ENCODE assay signal across 7 mouse cellular contexts in the genomic region with DNA sequence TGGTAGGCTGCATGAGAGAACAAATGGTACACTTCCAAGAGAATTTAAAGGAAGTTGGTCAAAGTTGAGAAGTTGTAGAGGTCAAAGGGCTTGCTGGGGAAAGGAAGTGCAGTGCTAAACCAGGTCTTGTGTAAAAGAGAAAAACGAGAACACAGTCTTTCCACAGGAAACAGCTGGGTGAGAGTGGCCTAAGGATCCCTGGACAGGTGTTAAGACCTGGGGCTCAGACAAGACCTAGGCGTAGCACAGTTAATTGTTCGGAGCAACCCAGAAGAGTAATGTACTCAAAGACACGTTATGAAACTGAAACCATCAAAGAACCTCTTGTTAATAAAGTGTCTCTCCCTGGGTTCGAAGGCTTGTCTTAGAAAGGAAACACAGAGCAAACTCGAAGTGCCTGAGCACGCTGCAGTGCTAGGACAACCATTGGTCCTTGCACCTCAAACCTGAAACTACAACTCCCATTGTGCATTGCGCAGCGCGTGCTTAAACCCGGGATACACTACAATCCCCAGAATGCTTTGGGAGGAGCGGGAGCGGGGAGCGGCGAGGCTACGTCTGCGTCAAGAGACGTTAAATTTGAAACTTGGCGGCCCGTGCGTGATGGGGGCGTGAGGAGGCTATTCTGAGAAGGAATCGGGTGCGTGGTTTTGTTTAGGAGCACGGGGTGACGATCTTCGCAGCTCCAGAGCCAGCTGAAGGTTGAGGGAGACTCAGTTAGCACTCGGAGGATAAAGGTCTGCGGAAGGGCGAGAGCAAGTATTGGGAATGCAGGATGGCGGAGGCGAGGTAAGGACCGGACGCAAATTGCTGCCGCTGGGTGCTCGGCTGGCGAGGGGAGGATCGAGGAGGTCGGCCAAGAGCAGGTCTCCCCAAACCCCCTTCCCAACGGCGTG. TPM values are rescaled to one million over a fixed set of nuclear protein-coding genes. Genes with fewer than 3 reads are reported as not detected.
DNase-seq lines count a peak whose midpoint lies in the region; ATAC-seq lines count a peak whose summit lies in the region.

A gene (plus strand): TSS at position 539 of the 896 bp plus-strand sequence.

- peak within 1 kb of the TSS; percentile 65 for H3K4me2 ChIP-seq in intestine, embryonic 16.5 days (ENCODE audit: low read depth, low read length)
- peak within 1 kb of the TSS; percentile 65 for H3K4me2 ChIP-seq in midbrain, embryonic 11.5 days

- peak; percentile 98 for ATAC-seq in intestine, embryonic 16.5 days
- ATAC-seq in midbrain, embryonic 11.5 days (ENCODE audit: low FRiP score) = peak; percentile 98

- peak; percentile 87 for DNase-seq in adrenal gland, adult 8-10 months
- DNase-seq in embryo, embryonic 9.5 days (ENCODE audit: extremely low spot score) = peak; percentile 92
- DNase-seq in gastrocnemius, postnatal 4 days (ENCODE audit: low spot score in 2 of 2) = peak; percentile 72 to 89
- DNase-seq in left cerebral cortex, postnatal 36 days (ENCODE audit: low spot score in 2 of 2) = peak; percentile 83 to 86
- peak; percentile 99 for DNase-seq in midbrain, embryonic 11.5 days (ENCODE audit: low spot score, missing footprints)
- DNase-seq in skeletal muscle tissue, adult 2 months (ENCODE audit: low read depth, low spot score) = peak; percentile 84

- peak within 1 kb of the TSS; percentile 75 for H3K4me3 ChIP-seq in intestine, embryonic 16.5 days (ENCODE audit: low read length)
- H3K4me3 ChIP-seq in midbrain, embryonic 11.5 days (ENCODE audit: low read depth, low read length) = peak within 1 kb of the TSS; percentile 73

- peak within 1 kb of the TSS; percentile 16; the same call in 1 of the 2 replicates for H3K27ac ChIP-seq in intestine, embryonic 16.5 days (ENCODE audit: low read length)
- H3K27ac ChIP-seq in midbrain, embryonic 11.5 days (ENCODE audit: low read depth, low read length) = no peak within 1 kb of the TSS

- 0 out of 2 replicates have a peak, but pooled peaks cover 2% of the 10 kb centered on the region for H3K36me3 ChIP-seq in intestine, embryonic 16.5 days (ENCODE audit: control insufficient read depth, insufficient read depth, low read length)
- H3K36me3 ChIP-seq in midbrain, embryonic 11.5 days (ENCODE audit: control insufficient read depth, insufficient read depth, low read length) = peaks cover 2% of the 10 kb centered on the region

- H3K27me3 ChIP-seq in intestine, embryonic 16.5 days (replicated peaks; ENCODE audit: control insufficient read depth, insufficient read depth, low read length) = no peaks in the 10 kb centered on the region
- H3K27me3 ChIP-seq in midbrain, embryonic 11.5 days (ENCODE audit: control insufficient read depth, insufficient read depth, low read length) = no peaks in the 10 kb centered on the region

- 5% methylated on average over 41 of the region's 41 CpGs for WGBS in intestine, embryonic 16.5 days
- 6% methylated on average over 41 of the region's 41 CpGs for WGBS in midbrain, embryonic 11.5 days

- H3K9me3 ChIP-seq in intestine, embryonic 16.5 days (ENCODE audit: control insufficient read depth, low read length) = no peaks in the 10 kb centered on the region
- H3K9me3 ChIP-seq in midbrain, embryonic 11.5 days (ENCODE audit: control insufficient read depth, low read length) = no peaks in the 10 kb centered on the region

- peaks cover 14% of the 10 kb centered on the region; the same call in 1 of the 2 replicates for H3K4me1 ChIP-seq in intestine, embryonic 16.5 days (ENCODE audit: control insufficient read depth, insufficient read depth, low read length)
- peaks cover 9% of the 10 kb centered on the region for H3K4me1 ChIP-seq in midbrain, embryonic 11.5 days (ENCODE audit: control insufficient read depth, insufficient read depth, low read length)

- intact Hi-C loops in left cerebral cortex, postnatal 36 days (cut with DNase I) = loop anchor here (2.0 kb wide), 1 partner anchor 111 kb away; no protein-coding TSS in a partner anchor

- H3K9ac ChIP-seq in intestine, embryonic 16.5 days (ENCODE audit: low read depth, low read length) = peak within 1 kb of the TSS; percentile 76
- H3K9ac ChIP-seq in midbrain, embryonic 11.5 days (ENCODE audit: low read length) = peak within 1 kb of the TSS; percentile 78

RNA-seq across cellular contexts. Expression of the gene that starts here (rescaled TPM):
- 1 to 10 TPM; 3.7 to 8.2 (median 4.8) TPM for total RNA-seq in adrenal gland, adult 8-10 months (2022)
- total RNA-seq in gastrocnemius, postnatal 4 days (2021) = 10 to 100 TPM; 21.1 to 23.3 TPM
- polyA plus RNA-seq in intestine, embryonic 16.5 days (2015; fragmentation: Nextera tagmentation; extraction: Ambion mirVana) = 58.4 and 63.6 TPM in 2 replicates
- 1 to 10 TPM in 1 of 2 experiments, under 1 TPM in 1; 0.42 to 2.3 TPM for total RNA-seq in left cerebral cortex, postnatal 36 days (2021)
- polyA plus RNA-seq in midbrain, embryonic 11.5 days (2014; fragmentation: Nextera tagmentation; extraction: Ambion mirVana) = 115 and 122 TPM in 2 replicates
